Mouse (Mus musculus) MEL (cell line): ENCODE measurements around the gene Sec14l4.

Source experiments
- BHLHE40 ChIP-seq: IDR thresholded peaks from 2 replicates; pipeline ENCODE4 v1.6.1; 2012; ENCODE audit warnings: low read depth, mild to moderate bottlenecking, inconsistent platforms, low read length, improper control_type of control experiment, borderline replicate concordance
- CTCF ChIP-seq, 3 experiments: IDR thresholded peaks in 2 of 3; conservative IDR thresholded peaks in 1 of 3; 2 replicates each; pipeline ENCODE4 v1.5.1; 2011 to 2012; ENCODE audit warnings: low read length in 3 of 3, low read depth in 2 of 3, mild to moderate bottlenecking in 2 of 3, improper control_type of control experiment in 1 of 3, inconsistent platforms in 1 of 3, mixed read lengths in 1 of 3, moderate library complexity in 1 of 3; ENCODE audit not compliant: control insufficient read depth in 1 of 3, insufficient read depth in 1 of 3, poor library complexity in 1 of 3, severe bottlenecking in 1 of 3
- ETS1 ChIP-seq: IDR thresholded peaks from 2 replicates; pipeline ENCODE4 v1.6.1; 2012; ENCODE audit warnings: low read depth, mild to moderate bottlenecking, inconsistent platforms, low read length, improper control_type of control experiment, moderate library complexity
- JUND ChIP-seq: IDR thresholded peaks from 2 replicates; pipeline ENCODE4 v1.6.1; 2011; ENCODE audit warnings: low read depth, mild to moderate bottlenecking, improper control_type of control experiment, low read length
- NELFE ChIP-seq: IDR thresholded peaks from 2 replicates; pipeline ENCODE4 v1.6.1; 2011; ENCODE audit warnings: low read depth, low read length, improper control_type of control experiment
- POLR2A ChIP-seq, 2 experiments: IDR thresholded peaks; 2 replicates each; pipeline ENCODE4 v1.6.1; 2011 to 2012; ENCODE audit warnings: low read length in 2 of 2, mild to moderate bottlenecking in 2 of 2, control low read depth in 1 of 2, improper control_type of control experiment in 1 of 2, low read depth in 1 of 2, moderate library complexity in 1 of 2; ENCODE audit not compliant: control insufficient read depth in 1 of 2, insufficient read depth in 1 of 2, poor library complexity in 1 of 2
- RAD21 ChIP-seq: IDR thresholded peaks from 2 replicates; pipeline ENCODE4 v1.6.1; 2011; ENCODE audit warnings: mild to moderate bottlenecking, low read depth, low read length, improper control_type of control experiment
- RCOR1 ChIP-seq: IDR thresholded peaks from 2 replicates; pipeline ENCODE4 v1.6.1; 2012; ENCODE audit warnings: low read depth, mild to moderate bottlenecking, inconsistent platforms, low read length, improper control_type of control experiment
- TAL1 ChIP-seq: IDR thresholded peaks from 2 replicates; pipeline ENCODE4 v1.6.1; 2012; ENCODE audit warnings: mild to moderate bottlenecking, inconsistent platforms, low read length, moderate library complexity, mixed read lengths
- UBTF ChIP-seq: IDR thresholded peaks from 2 replicates; pipeline ENCODE4 v1.6.1; 2012; ENCODE audit warnings: low read depth, mild to moderate bottlenecking, inconsistent platforms, low read length, improper control_type of control experiment, moderate library complexity, borderline replicate concordance; ENCODE audit not compliant: insufficient read depth
- ZC3H11A ChIP-seq: IDR thresholded peaks from 2 replicates; pipeline ENCODE4 v1.6.1; 2012; ENCODE audit warnings: low read depth, mild to moderate bottlenecking, inconsistent platforms, low read length, improper control_type of control experiment

- no peak for TF ChIP-seq POLR2A (IDR thresholded peaks at IDR 0.05; ENCODE audit: control insufficient read depth in 1 of 2, insufficient read depth in 1 of 2, low read depth in 1 of 2, low read length in 2 of 2, poor library complexity in 1 of 2)
- TF ChIP-seq CTCF (IDR thresholded peaks at IDR 0.05 in 2 of 3, conservative IDR thresholded peaks at IDR 0.05 in 1 of 3; ENCODE audit: control insufficient read depth in 1 of 3, insufficient read depth in 1 of 3, low read depth in 2 of 3, low read length in 3 of 3, poor library complexity in 1 of 3, severe bottlenecking in 1 of 3) = no peak
- TF ChIP-seq BHLHE40 = no peak
- no peak for TF ChIP-seq JUND
- no peak for TF ChIP-seq ZC3H11A
- no peak for TF ChIP-seq UBTF
- TF ChIP-seq RAD21 = no peak
- no peak for TF ChIP-seq ETS1
- no peak for TF ChIP-seq NELFE
- no peak for TF ChIP-seq RCOR1
- TF ChIP-seq TAL1 = no peak
Observed at GRCm38 (mm10) chr11:3999547-3999946, 31.7 kb upstream of the Sec14l4 start.
